Mouse (Mus musculus) myocyte (in vitro differentiated cells): ENCODE data around the gene Atp1a1. TPM values are rescaled to one million over a fixed set of nuclear protein-coding genes. Genes with fewer than 3 reads are reported as not detected.

Experiments
- H3K27me3 ChIP-seq: one replicate; pipeline ENCODE4 v1.6.1; 2011; ENCODE audit not compliant: control insufficient read depth, insufficient read depth, insufficient read length
- H3K36me3 ChIP-seq: one replicate; pipeline ENCODE4 v1.6.1; 2011; ENCODE audit not compliant: control insufficient read depth, insufficient read depth
- H3K4me2 ChIP-seq: one replicate; pipeline ENCODE4 v1.6.1; 2011; ENCODE audit warnings: low read depth, control low read depth
- H3K4me3 ChIP-seq: one replicate; pipeline ENCODE4 v1.5.1; 2011; ENCODE audit warnings: mild to moderate bottlenecking, control low read depth, moderate library complexity
- H3K79me2 ChIP-seq: one replicate; pipeline ENCODE4 v1.6.1; 2011; ENCODE audit not compliant: control insufficient read depth, insufficient read depth
- H3ac ChIP-seq: one replicate; pipeline ENCODE4 v1.6.1; 2011; ENCODE audit not compliant: control insufficient read depth, insufficient read length
- CEBPB ChIP-seq: IDR thresholded peaks from 2 replicates; pipeline ENCODE4 v1.6.1; 2011; ENCODE audit warnings: mild to moderate bottlenecking, moderate library complexity; ENCODE audit not compliant: poor library complexity, insufficient read depth, severe bottlenecking
- E2F4 ChIP-seq: IDR thresholded peaks from one replicate; pipeline ENCODE4 v1.6.1; 2011; ENCODE audit warnings: mild to moderate bottlenecking, control low read depth, moderate library complexity; ENCODE audit not compliant: insufficient read depth
- MAX ChIP-seq: IDR thresholded peaks from one replicate; pipeline ENCODE4 v1.6.1; 2011; ENCODE audit warnings: low read depth, mild to moderate bottlenecking, control low read depth
- MYOD1 ChIP-seq, 3 experiments: IDR thresholded peaks; one replicate each; pipeline ENCODE4 v1.6.1; 2011; ENCODE audit warnings: control low read depth in 2 of 3, low read depth in 2 of 3, mild to moderate bottlenecking in 2 of 3, moderate library complexity in 1 of 3; ENCODE audit not compliant: insufficient read length in 2 of 3, control insufficient read depth in 1 of 3
- MYOG ChIP-seq, 3 experiments: IDR thresholded peaks; one replicate each; pipeline ENCODE4 v1.6.1; 2011; ENCODE audit warnings: control low read depth in 2 of 3, low read depth in 2 of 3, mild to moderate bottlenecking in 2 of 3; ENCODE audit not compliant: insufficient read length in 2 of 3, control insufficient read depth in 1 of 3, insufficient read depth in 1 of 3
- POLR2A ChIP-seq: IDR thresholded peaks from one replicate; pipeline ENCODE4 v1.6.1; 2011; ENCODE audit warnings: low read depth, mild to moderate bottlenecking, control low read depth, moderate library complexity; ENCODE audit not compliant: insufficient read length
- POLR2AphosphoS2 ChIP-seq: IDR thresholded peaks from one replicate; pipeline ENCODE4 v1.6.1; 2011; ENCODE audit warnings: low read depth, control low read depth; ENCODE audit not compliant: insufficient read length
- REST ChIP-seq: IDR thresholded peaks from one replicate; pipeline ENCODE4 v1.6.1; 2011; ENCODE audit warnings: mild to moderate bottlenecking, control low read depth, moderate library complexity; ENCODE audit not compliant: insufficient read depth, insufficient read length
- SRF ChIP-seq: IDR thresholded peaks from one replicate; pipeline ENCODE4 v1.6.1; 2011; ENCODE audit warnings: low read depth; ENCODE audit not compliant: control insufficient read depth, insufficient read length
- TCF12 ChIP-seq: IDR thresholded peaks from one replicate; pipeline ENCODE4 v1.6.1; 2011; ENCODE audit warnings: mild to moderate bottlenecking, control low read depth; ENCODE audit not compliant: poor library complexity, insufficient read depth, severe bottlenecking
- TCF3 ChIP-seq: IDR thresholded peaks from one replicate; pipeline ENCODE4 v1.6.1; 2011; ENCODE audit warnings: low read depth, control low read depth; ENCODE audit not compliant: insufficient read length
- USF1 ChIP-seq: IDR thresholded peaks from one replicate; pipeline ENCODE4 v1.6.1; 2011; ENCODE audit warnings: low read depth, mild to moderate bottlenecking, control low read depth, moderate library complexity
- polyA plus RNA-seq: library from polyadenylated mRNA; unstranded; fragments of >200 nt; fragmentation: generic; extraction: Trizol; gene quantifications from one replicate; pipeline ENCODE4 v1.2.1, GENCODE M21; 2012; ENCODE audit warnings: missing spikeins

The Atp1a1 gene
- polyA plus RNA-seq, 1 experiment = 389 TPM

GRCm38 (mm10) chr3:101606861-101607455 is 2.5 kb upstream of the Atp1a1 start:
- TF ChIP-seq USF1 (no peak), CEBPB (no peak), TCF3 (no peak), MYOD1 (IDR thresholded peaks at IDR 0.05; ENCODE audit: control insufficient read depth in 1 of 3, insufficient read length in 2 of 3, low read depth in 2 of 3) (no peak), REST (no peak)
- Histone ChIP-seq H3K4me2 (no peak overlapping the region), H3ac (no peak overlapping the region), H3K79me2 (peaks cover 19% of the 10 kb centered on the region), H3K4me3 (no peak overlapping the region), H3K27me3 (no peaks in the 10 kb centered on the region), H3K36me3 (no peaks in the 10 kb centered on the region)

DNA sequence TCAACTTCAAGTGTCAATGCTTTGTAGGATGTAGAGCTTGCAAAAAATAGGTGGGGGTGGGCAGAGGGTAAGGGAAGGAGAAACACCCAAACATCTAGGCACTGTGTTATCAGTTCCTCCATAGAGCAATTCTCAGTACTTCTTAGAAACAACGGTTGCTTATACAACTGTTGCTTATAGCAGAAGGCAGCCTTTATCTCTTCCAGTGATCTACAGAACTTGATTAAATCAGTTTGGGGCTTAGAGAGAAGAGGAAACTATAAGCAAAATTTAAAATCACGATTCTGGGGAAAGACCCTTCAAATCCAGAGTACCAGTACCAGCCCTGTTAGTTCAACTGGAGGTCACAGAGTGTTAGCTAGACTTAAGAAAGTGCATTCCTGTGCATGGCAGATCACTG is 1.2 kb upstream of the Atp1a1 start:
- TF ChIP-seq POLR2AphosphoS2 (no peak), MYOD1 (IDR thresholded peaks at IDR 0.05; ENCODE audit: control insufficient read depth in 1 of 3, insufficient read length in 2 of 3, low read depth in 2 of 3) (no peak), TCF12 (no peak), SRF (no peak), POLR2A (no peak), TCF3 (no peak), E2F4 (no peak), REST (no peak), MAX (no peak), CEBPB (no peak), USF1 (no peak), MYOG (IDR thresholded peaks at IDR 0.05; ENCODE audit: control insufficient read depth in 1 of 3, insufficient read depth in 1 of 3, insufficient read length in 2 of 3, low read depth in 2 of 3) (no peak)
- H3K27me3 ChIP-seq = no peaks in the 10 kb centered on the region
- H3K36me3 ChIP-seq = no peaks in the 10 kb centered on the region
- peaks cover 31% of the 10 kb centered on the region for H3K79me2 ChIP-seq
- H3K4me3 ChIP-seq = no peak overlapping the region
- H3ac ChIP-seq = no peak overlapping the region
- no peak overlapping the region for H3K4me2 ChIP-seq

- Histone ChIP-seq H3ac (no peak overlapping the region), H3K79me2 (peaks cover 36% of the 10 kb centered on the region), H3K27me3 (no peaks in the 10 kb centered on the region), H3K4me3 (peak overlapping the region; percentile 63), H3K4me2 (peak overlapping the region; percentile 66), H3K36me3 (no peaks in the 10 kb centered on the region)
- TF ChIP-seq USF1 (no peak), REST (no peak), E2F4 (no peak), SRF (no peak), POLR2AphosphoS2 (no peak), TCF12 (no peak), TCF3 (no peak), MAX (no peak), POLR2A (no peak), CEBPB (no peak), MYOG (IDR thresholded peaks at IDR 0.05; ENCODE audit: control insufficient read depth in 1 of 3, insufficient read depth in 1 of 3, insufficient read length in 2 of 3, low read depth in 2 of 3) (no peak), MYOD1 (IDR thresholded peaks at IDR 0.05; ENCODE audit: control insufficient read depth in 1 of 3, insufficient read length in 2 of 3, low read depth in 2 of 3) (no peak)
These were observed 807 bp upstream of the Atp1a1 start for GRCm38 (mm10) chr3:101605291-101605690.

DNA sequence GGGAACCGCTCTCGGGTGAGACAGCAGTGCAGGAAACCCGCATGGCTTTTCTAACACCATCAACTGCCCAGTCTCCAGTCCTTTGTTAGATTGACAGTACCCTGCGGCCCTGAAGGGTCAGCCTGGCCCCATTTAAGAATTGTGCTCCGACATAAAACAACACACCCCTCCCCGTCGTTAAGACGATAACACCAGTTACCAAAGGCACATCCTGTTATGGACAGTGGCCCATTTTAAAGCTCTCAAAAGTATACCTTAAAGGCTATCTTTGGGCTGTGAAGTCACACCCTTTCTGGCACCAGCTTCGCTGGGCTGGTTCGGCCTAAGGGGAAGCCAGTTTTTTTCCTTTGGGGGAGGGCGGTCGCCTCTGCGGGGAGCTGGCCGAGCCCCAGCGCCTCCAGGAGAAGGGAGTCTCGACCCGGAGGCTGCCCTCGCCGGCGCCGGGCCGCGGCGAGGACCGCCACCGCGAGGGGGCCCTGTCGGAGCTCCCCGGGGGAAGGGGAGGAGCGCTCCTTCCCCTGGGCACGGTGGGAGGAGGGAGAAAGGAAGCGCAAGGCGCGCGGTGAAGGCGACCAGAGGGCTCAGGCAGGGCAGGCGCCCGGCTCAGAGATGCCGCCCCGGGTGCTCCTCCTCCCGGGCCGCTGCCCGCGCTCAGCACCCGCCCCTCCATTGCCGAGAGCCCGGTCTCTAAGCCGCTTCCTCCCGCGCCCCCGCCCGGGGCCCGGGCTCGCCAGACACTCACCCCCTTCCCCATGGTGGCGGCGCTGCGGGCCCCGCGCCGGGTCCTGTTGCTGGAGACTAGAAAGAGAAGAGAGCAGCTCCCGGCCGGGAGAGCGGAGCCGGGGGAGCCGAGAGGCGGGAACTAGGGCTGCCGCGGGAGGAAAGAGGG is 579 bp downstream of the Atp1a1 start:
- peaks cover 50% of the 10 kb centered on the region for H3K79me2 ChIP-seq
- H3K27me3 ChIP-seq = no peaks in the 10 kb centered on the region
- no peaks in the 10 kb centered on the region for H3K36me3 ChIP-seq
- peak overlapping the region; percentile 63 for H3K4me3 ChIP-seq
- TF ChIP-seq TCF12 = no peak
- TF ChIP-seq POLR2AphosphoS2 = peak; percentile 89
- TF ChIP-seq POLR2A = peak; percentile 60
- TF ChIP-seq MYOG (IDR thresholded peaks at IDR 0.05; ENCODE audit: control insufficient read depth in 1 of 3, insufficient read depth in 1 of 3, insufficient read length in 2 of 3, low read depth in 2 of 3) = peak in 1 of 3 experiments; percentile 6
- H3ac ChIP-seq = peak overlapping the region; percentile 43
- H3K4me2 ChIP-seq = peak overlapping the region; percentile 88

DNA sequence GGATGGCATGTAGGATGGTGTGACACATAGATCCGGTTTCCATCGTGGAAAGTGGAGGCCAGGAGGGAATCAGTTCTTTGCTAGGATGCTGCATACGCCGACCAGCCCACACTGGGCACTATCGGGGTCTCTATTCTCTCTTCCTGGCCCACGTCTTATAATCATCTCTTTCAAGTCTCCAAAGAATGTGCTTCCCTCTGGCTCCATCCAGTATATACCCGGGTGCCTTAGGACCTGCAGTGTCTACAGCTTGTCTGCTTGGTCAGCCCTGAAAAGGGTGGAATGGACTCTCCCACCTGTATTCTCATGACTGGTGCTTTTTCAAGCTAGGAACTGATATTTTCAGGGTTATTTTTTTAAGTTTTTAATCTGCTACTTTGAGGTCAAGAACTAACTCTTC is 1.3 kb downstream of the Atp1a1 start:
- Histone ChIP-seq H3K79me2 (peaks cover 57% of the 10 kb centered on the region), H3ac (peak overlapping the region; percentile 43), H3K27me3 (no peaks in the 10 kb centered on the region), H3K4me3 (peak overlapping the region; percentile 63), H3K36me3 (no peaks in the 10 kb centered on the region), H3K4me2 (peak overlapping the region; percentile 88)
- peak; percentile 27 for TF ChIP-seq POLR2AphosphoS2
- peak; percentile 8 for TF ChIP-seq POLR2A
- TF ChIP-seq MYOD1 (IDR thresholded peaks at IDR 0.05; ENCODE audit: control insufficient read depth in 1 of 3, insufficient read length in 2 of 3, low read depth in 2 of 3) = no peak
